Mouse (Mus musculus): ENCODE data around the gene Slc36a4.

DNA sequence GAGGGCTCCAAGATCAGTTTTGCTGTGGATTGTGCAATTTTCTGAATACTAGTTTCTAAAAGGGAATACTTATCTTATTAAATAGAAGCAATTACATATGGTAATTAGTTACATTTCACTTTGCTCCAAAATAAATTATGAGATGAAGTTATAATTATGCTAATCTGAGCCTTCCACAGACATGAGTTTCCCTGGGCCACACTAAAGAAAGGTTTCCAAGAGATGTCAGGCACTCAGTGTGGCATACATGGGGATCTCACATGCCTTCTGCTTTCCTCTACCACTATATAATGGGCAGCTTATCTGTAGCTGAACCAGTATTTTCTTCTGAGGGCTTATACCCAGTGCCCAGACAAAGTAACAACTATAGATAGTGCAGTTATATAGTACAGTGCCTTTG is 49.8 kb downstream of the Slc36a4 start:
- TF ChIP-seq UBTF (IDR thresholded peaks at IDR 0.05; ENCODE audit: low read depth, low read length) (no peak), CTCF (conservative IDR thresholded peaks at IDR 0.05 in 1 of 2, IDR thresholded peaks at IDR 0.05 in 1 of 2; ENCODE audit: low read depth in 2 of 2, low read length in 2 of 2) (no peak), USF1 (IDR thresholded peaks at IDR 0.05; ENCODE audit: low read depth, low read length) (no peak), MAZ (IDR thresholded peaks at IDR 0.05; ENCODE audit: low read depth, low read length) (no peak), MEF2A (IDR thresholded peaks at IDR 0.05; ENCODE audit: borderline replicate concordance, low read depth, low read length) (no peak)

All from CH12.LX (cell line).